Mouse (Mus musculus): ENCODE data around the gene Tlk2.
"Not testable (repeated sequence)": the region's sequence is repeated elsewhere in the genome, so short reads cannot be mapped to it uniquely, and the experiment has no call there.

DNA sequence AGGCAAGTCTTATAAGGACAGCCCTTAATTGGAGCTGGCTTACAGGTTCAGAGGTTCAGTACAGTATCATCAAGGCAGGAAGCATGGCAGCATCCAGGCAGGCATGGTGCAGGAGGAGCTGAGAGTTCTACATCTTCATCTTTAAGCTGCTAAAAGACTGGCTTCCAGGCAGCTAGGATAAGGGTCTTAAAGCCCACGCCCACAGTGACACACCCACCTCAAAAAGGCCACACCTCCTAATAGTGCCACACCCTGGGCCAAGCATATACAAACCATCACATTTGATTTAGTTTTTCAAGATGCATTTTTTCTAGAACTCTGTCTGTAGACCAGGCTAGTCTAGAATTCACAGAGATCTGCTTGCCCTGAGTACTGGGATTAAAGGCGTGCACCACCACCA lies 41.4 kb upstream of the Tlk2 start:
- TF ChIP-seq CTCF (IDR thresholded peaks at IDR 0.05; ENCODE audit: low read depth, low read length); POLR2A (IDR thresholded peaks at IDR 0.05; ENCODE audit: extremely low read depth, insufficient read depth, low read length): not testable (repeated sequence)
